Mouse (Mus musculus) cortical plate, adult 2 months (tissue): ENCODE measurements at regions not wholly inside any gene's neighbourhood (a gene's known extent, or its start where the extent isn't known, plus 50 kb on each side); places are given as distances from the start of the nearest gene placed in this dataset.

ENCODE experiments used
- CTCF ChIP-seq: fragments of 200-500 bp; IDR thresholded peaks from 2 replicates; pipeline ENCODE4 v1.5.1; 2011; ENCODE audit warnings: mild to moderate bottlenecking, control low read depth, low read length; ENCODE audit not compliant: insufficient read depth; ENCODE audit errors: extremely low read depth
- POLR2A ChIP-seq: fragments of 200-500 bp; IDR thresholded peaks from 2 replicates; pipeline ENCODE4 v1.6.1; 2011; ENCODE audit warnings: mild to moderate bottlenecking, low read length, control low read depth; ENCODE audit not compliant: insufficient read depth; ENCODE audit errors: extremely low read depth

DNA sequence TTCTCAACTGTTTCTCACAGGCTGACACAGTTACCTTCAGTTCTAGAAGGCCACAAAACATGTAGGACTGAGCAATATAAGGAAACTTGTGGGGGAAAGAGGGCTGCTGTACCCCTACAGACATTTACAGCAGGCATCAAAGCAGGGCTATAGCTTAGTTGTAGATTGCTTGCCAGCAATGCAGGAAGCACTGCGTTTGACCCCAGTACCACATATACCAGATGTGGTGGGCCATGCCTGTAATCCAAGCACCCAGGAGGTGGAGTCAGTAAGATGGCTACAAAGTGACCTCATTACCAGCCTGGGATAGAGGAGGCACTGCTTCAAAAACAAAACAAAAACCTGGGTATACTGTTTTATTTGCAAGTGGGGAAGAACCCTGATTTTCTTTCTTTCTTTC lies 165.3 kb upstream of the Bcl6 start:
- no peak for TF ChIP-seq CTCF
- no peak for TF ChIP-seq POLR2A
